Mouse (Mus musculus) bone marrow, adult 2 months (tissue): ENCODE data around the gene Krt26.

Experiments
- CTCF ChIP-seq: fragments of 200-500 bp; IDR thresholded peaks from 2 replicates; pipeline ENCODE4 v1.5.1; 2011; ENCODE audit warnings: low read length, control low read depth; ENCODE audit not compliant: control insufficient read depth, insufficient read depth
- POLR2A ChIP-seq: fragments of 200-500 bp; IDR thresholded peaks from 2 replicates; pipeline ENCODE4 v1.6.1; 2011; ENCODE audit warnings: low read depth, mild to moderate bottlenecking, control low read depth, low read length, borderline replicate concordance; ENCODE audit not compliant: control insufficient read depth

DNA sequence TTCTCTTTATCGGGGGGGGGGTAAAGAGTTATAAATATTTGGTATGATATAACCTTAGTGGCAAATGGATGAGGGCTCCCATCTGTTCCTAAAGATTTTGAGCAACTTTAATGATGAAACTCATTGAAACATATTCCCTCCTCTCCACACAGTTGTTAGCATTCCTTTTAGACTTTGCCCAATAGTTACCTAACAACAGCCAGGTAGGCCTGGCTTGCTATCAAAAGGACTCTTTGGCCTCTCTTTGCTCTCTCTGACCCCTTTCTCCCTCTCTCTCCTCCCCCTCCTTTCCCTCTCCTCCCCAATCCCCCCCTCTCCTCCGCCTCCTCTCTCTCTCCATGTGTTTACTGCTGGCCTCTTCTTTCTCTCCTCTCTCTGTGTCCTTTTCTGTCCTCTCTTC is 23.2 kb downstream of the Krt26 start:
- no peak for TF ChIP-seq CTCF
- TF ChIP-seq POLR2A = no peak
